Comparison of ENCODE assay signal across 9 mouse cellular contexts in the genomic region with DNA sequence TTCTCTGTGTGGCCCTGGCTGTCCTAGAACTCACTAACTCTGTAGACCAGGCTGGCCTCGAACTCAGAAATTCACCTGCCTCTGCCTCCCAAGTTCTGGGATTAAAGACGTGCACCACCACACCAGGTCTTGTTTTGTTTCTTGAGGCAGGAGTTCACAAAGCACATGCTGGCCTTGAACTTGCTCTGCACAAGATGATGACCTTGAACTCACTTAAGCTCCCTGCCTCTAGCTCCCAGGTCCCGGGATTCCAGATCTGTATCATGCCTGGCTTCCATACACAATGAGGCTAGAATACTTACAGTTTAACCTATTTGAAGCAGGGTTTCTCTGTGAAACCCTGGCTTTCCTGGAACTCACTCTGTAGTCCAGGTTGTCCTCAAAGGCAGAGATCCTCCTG. TPM values are rescaled to one million over a fixed set of nuclear protein-coding genes. Genes with fewer than 3 reads are reported as not detected.
DNase-seq lines count a peak whose midpoint lies in the region; ATAC-seq and TF ChIP-seq lines count a peak whose summit lies in the region.
"Had no signal": no experiment of that assay in that cellular context is flagged by ENCODE, and none has a peak within 500 bp of the region (broad histone marks: within the 10 kb centered on the region; RNA-seq: fewer than 3 reads in every experiment).

No protein-coding gene starts in this region.

- peaks cover 4% of the 10 kb centered on the region; the same call in 1 of the 2 replicates for H3K4me1 ChIP-seq in kidney, postnatal 0 days (replicated peaks; ENCODE audit: insufficient read depth, low read length)
- peaks cover 11% of the 10 kb centered on the region for H3K4me1 ChIP-seq in bone marrow macrophage, adult 2 months (ENCODE audit: control insufficient read depth, insufficient read depth, low read length)
- no peaks in the 10 kb centered on the region for H3K4me1 ChIP-seq in hindbrain, embryonic 11.5 days (replicated peaks; ENCODE audit: control insufficient read depth, insufficient read depth, low read length)
- H3K4me1 ChIP-seq in midbrain, embryonic 16.5 days (ENCODE audit: control insufficient read depth, insufficient read depth, low read length) = peaks cover 29% of the 10 kb centered on the region

- H3K4me2 ChIP-seq in kidney, postnatal 0 days (ENCODE audit: low read length) = peak overlapping the region; percentile 93
- H3K4me2 ChIP-seq in hindbrain, embryonic 11.5 days (replicated peaks; ENCODE audit: low read depth, low read length) = peak overlapping the region; percentile 77; the same call in 1 of the 2 replicates
- H3K4me2 ChIP-seq in midbrain, embryonic 16.5 days (ENCODE audit: low read length) = peak overlapping the region; percentile 73

- no peak for ATAC-seq in kidney, postnatal 0 days (replicated peaks; ENCODE audit: low FRiP score, low read depth)
- ATAC-seq in hindbrain, embryonic 11.5 days (ENCODE audit: low FRiP score) = no peak
- no peak for ATAC-seq in midbrain, embryonic 16.5 days

- H3K9me3 ChIP-seq in kidney, postnatal 0 days (replicated peaks; ENCODE audit: low read length) = no peaks in the 10 kb centered on the region
- H3K9me3 ChIP-seq in hindbrain, embryonic 11.5 days (ENCODE audit: control insufficient read depth, low read length) = no peaks in the 10 kb centered on the region
- H3K9me3 ChIP-seq in midbrain, embryonic 16.5 days (replicated peaks; ENCODE audit: control insufficient read depth, low read length, poor library complexity, severe bottlenecking) = no peaks in the 10 kb centered on the region

- TF ChIP-seq POLR2A in bone marrow macrophage, adult 2 months (IDR thresholded peaks at IDR 0.05; ENCODE audit: borderline replicate concordance, low read depth, low read length) = no peak

- no peak overlapping the region for H3K4me3 ChIP-seq in kidney, postnatal 0 days (replicated peaks; ENCODE audit: low read depth, low read length)
- peak overlapping the region; percentile 100 for H3K4me3 ChIP-seq in bone marrow macrophage, adult 2 months (ENCODE audit: insufficient read depth, low read length)
- H3K4me3 ChIP-seq in hindbrain, embryonic 11.5 days (ENCODE audit: low read depth, low read length) = no peak overlapping the region
- peak overlapping the region; percentile 98 for H3K4me3 ChIP-seq in midbrain, embryonic 16.5 days (ENCODE audit: low read depth, low read length)

- H3K36me3 ChIP-seq in kidney, postnatal 0 days (ENCODE audit: insufficient read depth, low read length) = no peaks in the 10 kb centered on the region
- no peaks in the 10 kb centered on the region for H3K36me3 ChIP-seq in hindbrain, embryonic 11.5 days (ENCODE audit: control insufficient read depth, insufficient read depth, low read length)
- H3K36me3 ChIP-seq in midbrain, embryonic 16.5 days (ENCODE audit: control insufficient read depth, insufficient read depth, low read length) = no peaks in the 10 kb centered on the region

- DNase-seq in kidney, postnatal 0 days (ENCODE audit: low spot score) = no peak
- DNase-seq in kidney, postnatal 25 days = no peak
- DNase-seq in hindbrain, embryonic 11.5 days (ENCODE audit: low spot score) = no peak
- DNase-seq in urinary bladder, postnatal 25 days (ENCODE audit: low spot score) = no peak
- DNase-seq in left cerebral cortex, postnatal 25 days (ENCODE audit: low spot score in 2 of 2) = no peak
- no peak for DNase-seq in ovary, adult 18-20 months (ENCODE audit: low spot score)
- DNase-seq: adrenal gland, adult 8-10 months had no signal

- no peaks in the 10 kb centered on the region for H3K27me3 ChIP-seq in kidney, postnatal 0 days (ENCODE audit: insufficient read depth, low read length)
- H3K27me3 ChIP-seq in hindbrain, embryonic 11.5 days (ENCODE audit: control insufficient read depth, insufficient read depth, low read length) = no peaks in the 10 kb centered on the region
- no peaks in the 10 kb centered on the region for H3K27me3 ChIP-seq in midbrain, embryonic 16.5 days (ENCODE audit: control insufficient read depth, insufficient read depth, low read depth, low read length)

- H3K9ac ChIP-seq in kidney, postnatal 0 days (ENCODE audit: low read depth, low read length) = no peak overlapping the region
- no peak overlapping the region for H3K9ac ChIP-seq in hindbrain, embryonic 11.5 days (ENCODE audit: low read depth, low read length)
- H3K9ac ChIP-seq in midbrain, embryonic 16.5 days (ENCODE audit: low read depth, low read length) = no peak overlapping the region

- TF ChIP-seq CTCF in kidney, postnatal 0 days (IDR thresholded peaks at IDR 0.05; ENCODE audit: low read depth) = no peak
- TF ChIP-seq CTCF in bone marrow macrophage, adult 2 months (IDR thresholded peaks at IDR 0.05; ENCODE audit: low read depth, low read length) = no peak

- intact Hi-C loops in left cerebral cortex, postnatal 25 days (cut with DNase I) = loop anchor here (5.0 kb wide), 1 partner anchor 150 kb away; the partner anchor contains the start of gene Pnn

- WGBS in kidney, postnatal 0 days = 68% methylated on average over 3 of the region's 3 CpGs
- 86% methylated on average over 3 of the region's 3 CpGs for WGBS in hindbrain, embryonic 11.5 days
- WGBS in midbrain, embryonic 16.5 days = 80% methylated on average over 3 of the region's 3 CpGs

- H3K27ac ChIP-seq in kidney, postnatal 0 days = no peak overlapping the region
- H3K27ac ChIP-seq in bone marrow macrophage, adult 2 months (ENCODE audit: insufficient read depth, low read depth, low read length) = peak overlapping the region; percentile 88
- H3K27ac ChIP-seq in hindbrain, embryonic 11.5 days (ENCODE audit: low read depth, low read length) = no peak overlapping the region
- H3K27ac ChIP-seq in midbrain, embryonic 16.5 days (ENCODE audit: low read length) = no peak overlapping the region

RNA-seq across cellular contexts. Expression of gene Fbxo33, which starts 2.2 kb away (rescaled TPM):
- 9.1 and 12.7 TPM in 2 replicates for polyA plus RNA-seq in kidney, postnatal 0 days (2015; fragmentation: Nextera tagmentation; extraction: Ambion mirVana)
- polyA plus RNA-seq in bone marrow macrophage, adult 2 months (2012; ENCODE audit: insufficient read depth, insufficient read length, missing spikeins) = 46.0 and 50.9 TPM in 2 replicates
- polyA plus RNA-seq in hindbrain, embryonic 11.5 days (2014; fragmentation: Nextera tagmentation; extraction: Ambion mirVana) = 8.1 and 10.3 TPM in 2 replicates
- polyA plus RNA-seq in midbrain, embryonic 16.5 days (2015; fragmentation: Nextera tagmentation; extraction: Ambion mirVana) = 6.5 and 6.9 TPM in 2 replicates
- 10 to 100 TPM; 65.3 to 66.0 TPM for total RNA-seq in left cerebral cortex, postnatal 25 days (2021)

Comparison
In these comparisons a context has a peak if more than half of its experiments do, and no peak if none do; other contexts are left out.
1. H3K4me3 ChIP-seq: peak in bone marrow macrophage, adult 2 months (single experiment) and midbrain, embryonic 16.5 days (single experiment); none in kidney, postnatal 0 days (single experiment) and hindbrain, embryonic 11.5 days (single experiment).
2. Peak in every context shown above with its lines, with median percentiles within 50 percentile points of each other: H3K4me2 ChIP-seq.